Mouse (Mus musculus): ENCODE measurements around the gene Antxrl.

Antxrl gene

DNA sequence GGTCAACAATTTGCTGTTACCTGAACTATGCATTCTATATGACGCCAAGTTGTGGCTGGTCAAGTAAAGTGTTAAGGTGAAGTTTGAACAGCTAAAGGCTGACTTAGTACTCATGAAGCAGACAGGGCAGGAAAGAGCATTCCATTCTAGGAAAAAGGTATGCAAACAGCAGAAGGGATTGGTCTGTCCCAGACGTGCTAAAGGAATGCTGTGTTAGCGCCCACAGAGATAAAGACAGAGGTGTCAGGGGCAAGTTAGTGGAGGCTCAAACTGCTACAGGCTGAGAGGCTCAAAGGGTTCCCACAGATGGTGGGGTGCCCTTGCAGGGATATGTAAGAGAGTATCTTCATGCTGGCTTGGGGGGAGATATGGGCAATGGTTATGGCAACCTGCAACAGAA, 51.3 kb downstream of the Antxrl start:
- DNase-seq (ENCODE audit: low spot score) = no peak

DNA sequence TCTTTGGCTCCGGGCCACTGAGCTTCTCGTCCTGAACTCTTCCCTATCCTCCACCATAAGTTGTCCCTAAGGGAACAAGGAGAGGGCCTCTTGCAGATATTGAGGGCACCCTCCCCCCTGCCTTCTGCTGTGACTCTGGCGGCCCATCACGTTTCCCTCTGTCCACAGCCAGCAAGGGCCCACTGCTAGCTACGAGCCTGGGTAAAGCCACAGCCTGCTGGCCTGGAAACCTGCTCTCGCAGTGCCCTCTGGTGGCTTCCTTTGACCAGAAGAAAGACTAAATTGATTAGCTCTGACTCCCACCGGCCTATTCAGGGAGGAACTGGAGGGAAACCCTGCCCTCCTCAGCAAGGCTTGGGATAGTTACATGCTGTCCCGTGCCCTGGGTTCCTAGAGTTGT, 52.4 kb downstream of the Antxrl start:
- no peak for DNase-seq (ENCODE audit: low spot score)

DNA sequence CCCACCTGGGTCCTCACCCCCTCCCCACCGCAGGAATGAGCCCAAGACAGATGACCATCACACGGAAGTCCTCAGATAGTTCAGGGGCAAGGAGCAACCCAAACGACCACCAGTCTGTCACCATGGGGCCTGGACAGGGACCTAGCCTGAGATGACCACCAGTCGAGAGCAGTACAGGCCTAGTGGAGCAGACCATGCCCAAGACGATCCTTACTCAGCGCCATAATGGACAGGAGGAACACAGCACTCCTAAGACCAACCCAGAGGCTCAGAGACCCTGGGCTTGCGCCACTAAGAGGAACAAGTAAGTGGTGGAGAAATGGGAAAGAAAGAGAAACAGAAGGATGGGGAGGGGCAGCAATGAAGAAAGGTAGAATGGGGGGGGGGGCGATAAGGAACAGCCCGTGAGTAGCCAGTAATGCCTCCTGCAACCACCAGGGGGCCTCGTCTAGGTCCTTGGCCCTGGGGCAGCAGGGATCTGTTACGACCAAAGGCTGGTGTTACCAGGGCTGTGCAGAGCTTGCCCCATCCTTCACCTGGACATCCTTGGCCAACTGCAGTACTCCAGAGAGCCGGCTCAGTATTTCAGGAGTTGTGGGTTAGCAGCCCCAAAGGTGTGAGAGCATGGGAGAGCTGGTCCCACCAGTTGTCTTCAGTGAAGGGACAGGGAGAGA, 54.0 kb downstream of the Antxrl start:
- DNase-seq (ENCODE audit: low spot score) = no peak

DNA sequence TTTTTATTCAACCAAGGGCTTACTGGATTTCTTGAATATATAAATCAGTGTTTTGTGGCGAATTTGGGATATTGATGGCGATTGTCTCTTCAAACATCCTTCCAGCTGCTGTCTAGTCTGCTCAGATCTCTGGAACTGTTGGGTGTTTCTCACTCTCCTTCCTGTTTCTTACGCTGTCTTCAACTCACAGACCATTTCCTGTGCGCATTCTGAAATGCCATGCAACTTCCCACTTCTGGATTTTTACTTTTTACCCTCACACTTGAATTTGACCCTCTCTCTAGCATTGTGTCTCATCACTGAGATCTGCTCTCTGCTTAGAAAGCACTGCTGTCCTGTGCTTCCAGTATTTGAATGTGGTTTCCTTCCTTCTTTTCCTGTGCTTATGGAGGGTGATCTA, 55.1 kb downstream of the Antxrl start:
- no peak for DNase-seq (ENCODE audit: low spot score)

DNA sequence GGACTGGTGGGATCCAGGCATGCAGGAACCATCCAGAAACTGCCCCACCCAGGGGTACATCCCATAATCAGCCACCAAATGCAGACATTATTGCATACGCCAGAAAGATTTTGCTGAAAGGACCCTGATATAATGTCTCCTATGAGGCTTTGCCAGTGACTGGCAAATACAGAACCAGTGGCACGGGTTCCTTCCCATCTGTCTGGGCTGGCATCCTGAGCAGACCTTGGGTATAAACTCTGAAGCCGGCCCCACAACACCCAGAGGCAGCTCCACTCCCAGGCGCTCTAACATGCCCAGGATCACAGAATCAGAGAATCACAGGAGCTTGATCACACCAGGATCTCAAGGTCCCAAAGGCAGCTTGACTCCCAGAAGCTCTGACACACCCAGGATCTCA, 61.8 kb downstream of the Antxrl start:
- no peak for DNase-seq (ENCODE audit: low spot score)

DNA sequence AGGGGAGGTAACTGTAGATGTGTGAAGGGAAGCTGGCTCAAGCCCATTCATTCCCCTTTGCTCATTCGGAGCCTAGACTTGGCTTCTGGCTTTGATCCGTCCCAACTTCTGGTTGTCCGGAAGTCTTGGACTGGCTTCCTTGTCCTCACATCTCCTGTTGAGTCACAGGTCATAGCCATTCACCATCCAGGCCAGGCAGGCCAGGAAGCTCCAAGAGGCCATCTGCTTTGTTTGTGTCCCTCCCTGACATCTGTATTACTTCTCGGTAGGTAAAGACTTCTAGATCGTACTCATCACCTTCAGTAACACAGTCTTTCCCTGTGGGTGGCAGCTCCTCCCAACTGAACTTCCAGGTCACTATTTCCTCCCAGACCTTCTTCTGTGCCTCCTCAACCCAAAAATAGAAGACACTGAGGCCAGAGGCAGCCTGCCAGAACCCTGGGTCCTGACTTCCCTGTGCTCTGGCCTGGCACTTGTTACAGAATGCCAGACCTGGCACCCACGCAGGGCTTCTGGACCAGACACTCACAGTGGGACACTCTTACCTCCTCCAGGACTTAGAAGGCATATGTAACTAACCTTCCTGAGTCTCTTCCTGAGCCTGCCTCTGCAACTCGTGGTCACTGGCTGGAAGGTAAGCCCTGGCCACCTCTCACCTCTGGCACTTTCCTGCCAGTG, 66.7 kb downstream of the Antxrl start:
- DNase-seq (ENCODE audit: low spot score) = no peak

DNA sequence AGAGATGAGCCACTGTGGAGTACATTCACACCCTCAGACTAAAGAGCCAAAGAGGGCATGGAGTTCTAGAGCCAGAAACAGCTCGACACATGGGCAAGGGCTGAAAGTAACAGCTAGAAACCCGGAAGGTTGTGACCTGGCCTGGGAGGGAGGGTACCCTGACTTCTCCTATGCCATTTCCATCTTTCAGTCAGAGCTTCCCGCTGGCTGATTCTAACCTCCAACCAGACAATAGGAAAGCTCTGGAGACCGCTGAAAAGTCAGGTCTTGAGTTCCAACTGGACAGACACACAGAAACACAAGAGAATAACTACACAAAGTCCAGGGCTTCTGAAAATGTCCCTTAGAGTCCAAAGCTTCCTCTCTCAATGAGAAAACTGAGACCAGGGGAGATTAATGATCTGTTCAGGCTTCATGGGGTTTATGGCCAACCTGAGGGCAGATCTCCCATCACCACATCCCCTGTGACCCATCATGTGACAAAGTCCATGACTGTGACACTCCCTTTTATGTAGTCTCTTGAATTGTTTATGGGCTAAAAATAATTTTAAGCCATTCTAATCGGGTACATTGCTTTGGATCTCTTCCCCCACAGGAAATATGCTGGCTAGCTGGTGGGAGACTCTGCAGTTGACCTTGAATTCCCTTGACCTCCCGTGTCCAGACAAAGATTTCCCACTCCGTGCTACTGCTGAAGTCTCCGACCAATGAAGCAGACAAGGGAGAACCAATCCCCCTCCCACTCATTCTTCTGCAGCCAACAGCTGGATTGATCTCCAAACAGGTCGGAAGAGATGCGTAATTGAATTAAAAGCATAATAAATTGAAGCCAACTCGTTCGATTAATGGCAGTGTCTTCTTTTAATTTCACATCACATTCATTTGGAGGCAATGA, 67.8 kb downstream of the Antxrl start:
- DNase-seq (ENCODE audit: low spot score) = no peak

DNA sequence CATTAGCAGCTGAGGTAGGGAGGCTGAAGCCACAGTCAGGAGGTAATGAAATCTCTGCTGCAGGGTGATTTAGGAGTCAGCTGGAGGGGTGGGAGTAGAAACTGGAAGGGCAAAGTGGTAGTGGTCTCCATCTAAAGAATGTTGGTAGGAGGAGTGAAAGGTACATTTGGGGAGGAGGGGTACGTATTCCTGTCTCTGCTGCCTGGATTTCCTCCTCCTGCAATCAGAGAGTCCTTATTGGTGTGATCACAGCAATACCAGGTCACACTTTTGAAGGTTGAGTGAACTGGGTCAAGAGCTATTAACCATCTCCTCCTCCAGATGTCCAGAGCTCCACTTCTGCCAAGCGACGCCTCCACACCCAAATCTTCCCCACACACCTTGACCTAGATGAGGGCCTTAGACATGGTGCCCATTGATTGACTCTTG, 68.4 kb downstream of the Antxrl start:
- no peak for DNase-seq (ENCODE audit: low spot score)

DNA sequence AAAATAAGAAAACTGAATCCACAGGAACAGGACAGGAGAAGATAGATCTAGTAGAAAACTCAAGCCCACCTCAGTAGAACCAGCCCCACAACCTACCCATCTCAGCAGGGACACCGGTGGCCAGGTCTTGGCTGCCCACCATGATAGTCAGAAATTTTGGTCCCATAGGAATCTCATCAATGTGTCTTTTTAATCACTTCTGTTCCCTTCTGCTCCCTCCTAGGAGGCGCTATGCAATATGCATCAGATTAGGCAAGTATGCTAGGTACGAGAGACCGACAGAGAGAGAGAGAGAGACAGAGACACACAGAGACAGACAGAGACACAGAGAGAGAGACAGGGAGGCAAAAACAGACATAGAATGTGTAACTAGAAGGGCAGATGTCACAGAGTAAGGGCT, 69.2 kb downstream of the Antxrl start:
- DNase-seq (ENCODE audit: low spot score) = no peak

All from c-Kit-positive CD71-positive TER-119-positive erythroid progenitor cells, embryonic 14.5 days (primary cell).